Mouse (Mus musculus): ENCODE results near the gene Sucla2. TPM values are rescaled to one million over a fixed set of nuclear protein-coding genes. Genes with fewer than 3 reads are reported as not detected.
A peak's percentile ranks its signal among the peaks of the same experiment; 100 is the strongest.
"Not testable (repeated sequence)": the region's sequence is repeated elsewhere in the genome, so short reads cannot be mapped to it uniquely, and the experiment has no call there.

The Sucla2 gene
- polyA plus RNA-seq, 1 experiment from 2014 or later, result 103 TPM

GRCm38 (mm10) chr14:73501283-73501682, 23.8 kb upstream of the Sucla2 start:
- H3K9me3 ChIP-seq (replicated peaks), result no peaks in the 10 kb centered on the region
- no peaks in the 10 kb centered on the region for H3K27me3 ChIP-seq
- H3K4me2 ChIP-seq, result no peak overlapping the region
- ATAC-seq, result no peak
- 88% methylated on average over 9 of the region's 9 CpGs for WGBS
- H3K4me1 ChIP-seq, result peaks cover 26% of the 10 kb centered on the region
- H3K9ac ChIP-seq, result no peak overlapping the region
- H3K36me3 ChIP-seq (ENCODE audit: poor library complexity, severe bottlenecking), result no peaks in the 10 kb centered on the region
- no peak overlapping the region for H3K27ac ChIP-seq
- no peak overlapping the region for H3K4me3 ChIP-seq

GRCm38 (mm10) chr14:73501721-73502120, 23.4 kb upstream of the Sucla2 start:
- Histone ChIP-seq H3K4me3 (no peak overlapping the region), H3K4me1 (peaks cover 26% of the 10 kb centered on the region), H3K27ac (peak overlapping the region; percentile 65), H3K36me3 (ENCODE audit: poor library complexity, severe bottlenecking) (no peaks in the 10 kb centered on the region), H3K9me3 (replicated peaks) (no peaks in the 10 kb centered on the region), H3K4me2 (no peak overlapping the region), H3K9ac (no peak overlapping the region), H3K27me3 (no peaks in the 10 kb centered on the region)
- ATAC-seq, result no peak
- WGBS, result 76% methylated on average over 6 of the region's 6 CpGs

GRCm38 (mm10) chr14:73502591-73503184, 22.4 kb upstream of the Sucla2 start:
- Histone ChIP-seq H3K9me3 (replicated peaks) (no peaks in the 10 kb centered on the region), H3K4me2 (peak overlapping the region; percentile 20), H3K36me3 (ENCODE audit: poor library complexity, severe bottlenecking) (no peaks in the 10 kb centered on the region), H3K4me1 (peaks cover 26% of the 10 kb centered on the region), H3K27ac (peak overlapping the region; percentile 80), H3K9ac (0 out of 2 replicates have a peak overlapping the region, but pooled peaks have one; percentile 26), H3K27me3 (no peaks in the 10 kb centered on the region), H3K4me3 (no peak overlapping the region)
- WGBS, result 20% methylated on average over 7 of the region's 7 CpGs
- peak; percentile 80 for ATAC-seq

- Histone ChIP-seq H3K27ac (peak overlapping the region; percentile 80), H3K4me3 (no peak overlapping the region), H3K9me3 (replicated peaks) (no peaks in the 10 kb centered on the region), H3K36me3 (ENCODE audit: poor library complexity, severe bottlenecking) (no peaks in the 10 kb centered on the region), H3K9ac (0 out of 2 replicates have a peak overlapping the region, but pooled peaks have one; percentile 26), H3K4me2 (peak overlapping the region; percentile 20), H3K27me3 (no peaks in the 10 kb centered on the region), H3K4me1 (peaks cover 26% of the 10 kb centered on the region)
- WGBS, result 49% methylated on average over 13 of the region's 13 CpGs
- ATAC-seq, result peak; percentile 81
These were observed 21.7 kb upstream of the Sucla2 start for GRCm38 (mm10) chr14:73503237-73503933.

- H3K27me3 ChIP-seq, result no peaks in the 10 kb centered on the region
- peaks cover 35% of the 10 kb centered on the region for H3K4me1 ChIP-seq
- 60% methylated on average over 8 of the region's 8 CpGs for WGBS
- no peak overlapping the region for H3K27ac ChIP-seq
- no peak overlapping the region for H3K9ac ChIP-seq
- ATAC-seq, result no peak
- no peak overlapping the region for H3K4me3 ChIP-seq
- H3K9me3 ChIP-seq (replicated peaks), result no peaks in the 10 kb centered on the region
- no peak overlapping the region for H3K4me2 ChIP-seq
- H3K36me3 ChIP-seq (ENCODE audit: poor library complexity, severe bottlenecking), result no peaks in the 10 kb centered on the region
These were observed 18.8 kb upstream of the Sucla2 start for GRCm38 (mm10) chr14:73506283-73506682.

GRCm38 (mm10) chr14:73507200-73507599, 17.9 kb upstream of the Sucla2 start:
- ATAC-seq, result no peak
- Histone ChIP-seq H3K27me3 (no peaks in the 10 kb centered on the region), H3K4me3 (no peak overlapping the region), H3K27ac (no peak overlapping the region), H3K9ac (no peak overlapping the region), H3K36me3 (ENCODE audit: poor library complexity, severe bottlenecking) (peaks cover 5% of the 10 kb centered on the region; the same call in 1 of the 2 replicates), H3K4me1 (peaks cover 37% of the 10 kb centered on the region), H3K4me2 (no peak overlapping the region), H3K9me3 (replicated peaks) (no peaks in the 10 kb centered on the region)
- 91% methylated on average over 15 of the region's 15 CpGs for WGBS

- H3K4me2 ChIP-seq, result no peak overlapping the region
- H3K27me3 ChIP-seq, result no peaks in the 10 kb centered on the region
- peaks cover 11% of the 10 kb centered on the region for H3K36me3 ChIP-seq (ENCODE audit: poor library complexity, severe bottlenecking)
- H3K9ac ChIP-seq, result no peak overlapping the region
- WGBS, result 80% methylated on average over 11 of the region's 11 CpGs
- peaks cover 30% of the 10 kb centered on the region for H3K4me1 ChIP-seq
- no peak overlapping the region for H3K4me3 ChIP-seq
- no peak overlapping the region for H3K27ac ChIP-seq
- H3K9me3 ChIP-seq (replicated peaks), result no peaks in the 10 kb centered on the region
- no peak for ATAC-seq
These were observed 17.3 kb upstream of the Sucla2 start for GRCm38 (mm10) chr14:73507702-73508376.

GRCm38 (mm10) chr14:73508630-73509395, 16.3 kb upstream of the Sucla2 start:
- no peak for ATAC-seq
- peaks cover 17% of the 10 kb centered on the region for H3K36me3 ChIP-seq (ENCODE audit: poor library complexity, severe bottlenecking)

GRCm38 (mm10) chr14:73509765-73510423, 15.2 kb upstream of the Sucla2 start, which contains the start of gene Med4:
TSS of gene Med4 (plus strand) at chr14:73510025.
- H3K27me3 ChIP-seq, result no peaks in the 10 kb centered on the region
- peak; percentile 96 for ATAC-seq
- peak within 1 kb of the TSS; percentile 63 for H3K27ac ChIP-seq
- under 1% methylated on average over 41 of the region's 41 CpGs for WGBS
- peak within 1 kb of the TSS; percentile 94 for H3K4me2 ChIP-seq
- peak within 1 kb of the TSS; percentile 94 for H3K9ac ChIP-seq
- H3K36me3 ChIP-seq (ENCODE audit: poor library complexity, severe bottlenecking), result peaks cover 24% of the 10 kb centered on the region
- peaks cover 18% of the 10 kb centered on the region for H3K4me1 ChIP-seq
- H3K4me3 ChIP-seq, result peak within 1 kb of the TSS; percentile 97
- H3K9me3 ChIP-seq (replicated peaks), result no peaks in the 10 kb centered on the region

More at GRCm38 (mm10) chr14:73508630-73509395, 16.3 kb upstream of the Sucla2 start:
- Histone ChIP-seq H3K9me3 (replicated peaks) (no peaks in the 10 kb centered on the region), H3K4me1 (peaks cover 21% of the 10 kb centered on the region), H3K4me2 (no peak overlapping the region), H3K4me3 (no peak overlapping the region), H3K27me3 (no peaks in the 10 kb centered on the region), H3K9ac (no peak overlapping the region), H3K27ac (no peak overlapping the region)
- WGBS, result 93% methylated on average over 6 of the region's 6 CpGs

- whole genome bisulfite sequencing, result 73% methylated on average over 3 of the region's 3 CpGs
- Histone ChIP-seq H3K27me3 (no peaks in the 10 kb centered on the region), H3K4me3 (no peak overlapping the region), H3K27ac (no peak overlapping the region), H3K4me2 (no peak overlapping the region), H3K9me3 (replicated peaks) (no peaks in the 10 kb centered on the region), H3K4me1 (no peaks in the 10 kb centered on the region), H3K9ac (no peak overlapping the region), H3K36me3 (ENCODE audit: poor library complexity, severe bottlenecking) (no peaks in the 10 kb centered on the region)
- no peak for ATAC-seq
These were observed 983 bp upstream of the Sucla2 start for GRCm38 (mm10) chr14:73524136-73524535.

GRCm38 (mm10) chr14:73528661-73529060, 3.5 kb downstream of the Sucla2 start:
- not testable (repeated sequence) for H3K4me2 ChIP-seq; ATAC-seq; H3K4me3 ChIP-seq; H3K4me1 ChIP-seq; H3K9ac ChIP-seq; H3K9me3 ChIP-seq (replicated peaks); H3K36me3 ChIP-seq (ENCODE audit: poor library complexity, severe bottlenecking); H3K27ac ChIP-seq; H3K27me3 ChIP-seq
- WGBS, result 86% methylated on average over 3 of the region's 3 CpGs
